Mouse (Mus musculus): ENCODE results near the gene Psme2. TPM values are rescaled to one million over a fixed set of nuclear protein-coding genes. Genes with fewer than 3 reads are reported as not detected.

Gene Psme2
- polyA plus RNA-seq, 1 experiment: 104 TPM

GRCm38 (mm10) chr14:55575711-55576110 lies 15.2 kb downstream of the Psme2 start:
- Histone ChIP-seq H3K27me3 (ENCODE audit: control insufficient read depth, insufficient read depth, low read length) (no peaks in the 10 kb centered on the region), H3K4me1 (replicated peaks; ENCODE audit: control insufficient read depth, insufficient read depth, low read length) (peaks cover 16% of the 10 kb centered on the region; the same call in 1 of the 2 replicates), H3K4me3 (ENCODE audit: control insufficient read depth, insufficient read depth, low read length) (no peak overlapping the region), H3K27ac (ENCODE audit: control insufficient read depth, insufficient read depth, low read length) (no peak overlapping the region), H3K36me3 (ENCODE audit: control insufficient read depth, insufficient read depth, low read length) (peaks cover 5% of the 10 kb centered on the region; the same call in 1 of the 2 replicates)
- DNase-seq: no peak
- WGBS: 83% methylated on average over 13 of the region's 13 CpGs
- TF ChIP-seq CTCF (IDR thresholded peaks at IDR 0.05; ENCODE audit: borderline replicate concordance, control insufficient read depth, extremely low read depth, insufficient read depth, low read length, poor library complexity) (no peak), POLR2A (IDR thresholded peaks at IDR 0.05; ENCODE audit: control insufficient read depth, extremely low read depth, insufficient read depth, low read length, poor library complexity) (no peak)

- no peak for TF ChIP-seq CTCF (IDR thresholded peaks at IDR 0.05; ENCODE audit: borderline replicate concordance, control insufficient read depth, extremely low read depth, insufficient read depth, low read length, poor library complexity)
- Histone ChIP-seq H3K4me1 (replicated peaks; ENCODE audit: control insufficient read depth, insufficient read depth, low read length) (peaks cover 16% of the 10 kb centered on the region; the same call in 1 of the 2 replicates), H3K4me3 (ENCODE audit: control insufficient read depth, insufficient read depth, low read length) (no peak within 1 kb of the TSS)
Measured at GRCm38 (mm10) chr14:55575302-55575701, 15.6 kb downstream of the Psme2 start, which contains the start of gene Fitm1. Gene Fitm1, plus strand, starts transcription at chr14:55575617.

GRCm38 (mm10) chr14:55571760-55572159 lies 19.2 kb downstream of the Psme2 start:
- TF ChIP-seq POLR2A (IDR thresholded peaks at IDR 0.05; ENCODE audit: control insufficient read depth, extremely low read depth, insufficient read depth, low read length, poor library complexity) (no peak), CTCF (IDR thresholded peaks at IDR 0.05; ENCODE audit: borderline replicate concordance, control insufficient read depth, extremely low read depth, insufficient read depth, low read length, poor library complexity) (no peak)
- Histone ChIP-seq H3K4me1 (replicated peaks; ENCODE audit: control insufficient read depth, insufficient read depth, low read length) (peaks cover 6% of the 10 kb centered on the region; the same call in 1 of the 2 replicates), H3K27ac (ENCODE audit: control insufficient read depth, insufficient read depth, low read length) (no peak overlapping the region), H3K27me3 (ENCODE audit: control insufficient read depth, insufficient read depth, low read length) (no peaks in the 10 kb centered on the region), H3K36me3 (ENCODE audit: control insufficient read depth, insufficient read depth, low read length) (peaks cover 15% of the 10 kb centered on the region), H3K4me3 (ENCODE audit: control insufficient read depth, insufficient read depth, low read length) (no peak overlapping the region)
- DNase-seq: no peak

More at GRCm38 (mm10) chr14:55575302-55575701, 15.6 kb downstream of the Psme2 start, which contains the start of gene Fitm1:
- DNase-seq: no peak
- Histone ChIP-seq H3K36me3 (ENCODE audit: control insufficient read depth, insufficient read depth, low read length) (peaks cover 1% of the 10 kb centered on the region; the same call in 1 of the 2 replicates), H3K27me3 (ENCODE audit: control insufficient read depth, insufficient read depth, low read length) (no peaks in the 10 kb centered on the region), H3K27ac (ENCODE audit: control insufficient read depth, insufficient read depth, low read length) (no peak within 1 kb of the TSS)
- WGBS: 87% methylated on average over 8 of the region's 8 CpGs

GRCm38 (mm10) chr14:55570588-55570987 lies 20.3 kb downstream of the Psme2 start:
- Histone ChIP-seq H3K4me1 (replicated peaks; ENCODE audit: control insufficient read depth, insufficient read depth, low read length) (no peaks in the 10 kb centered on the region), H3K36me3 (ENCODE audit: control insufficient read depth, insufficient read depth, low read length) (peaks cover 21% of the 10 kb centered on the region), H3K27me3 (ENCODE audit: control insufficient read depth, insufficient read depth, low read length) (no peaks in the 10 kb centered on the region), H3K27ac (ENCODE audit: control insufficient read depth, insufficient read depth, low read length) (no peak overlapping the region), H3K4me3 (ENCODE audit: control insufficient read depth, insufficient read depth, low read length) (no peak overlapping the region)
- no peak for TF ChIP-seq POLR2A (IDR thresholded peaks at IDR 0.05; ENCODE audit: control insufficient read depth, extremely low read depth, insufficient read depth, low read length, poor library complexity)
- TF ChIP-seq CTCF (IDR thresholded peaks at IDR 0.05; ENCODE audit: borderline replicate concordance, control insufficient read depth, extremely low read depth, insufficient read depth, low read length, poor library complexity): no peak
- 96% methylated on average over 2 of the region's 2 CpGs for WGBS
- DNase-seq: no peak

GRCm38 (mm10) chr14:55567496-55567895 lies 23.4 kb downstream of the Psme2 start:
- no peaks in the 10 kb centered on the region for H3K27me3 ChIP-seq (ENCODE audit: control insufficient read depth, insufficient read depth, low read length)
- 97% methylated on average over 3 of the region's 3 CpGs for WGBS
- no peak overlapping the region for H3K27ac ChIP-seq (ENCODE audit: control insufficient read depth, insufficient read depth, low read length)
- TF ChIP-seq POLR2A (IDR thresholded peaks at IDR 0.05; ENCODE audit: control insufficient read depth, extremely low read depth, insufficient read depth, low read length, poor library complexity) (no peak), CTCF (IDR thresholded peaks at IDR 0.05; ENCODE audit: borderline replicate concordance, control insufficient read depth, extremely low read depth, insufficient read depth, low read length, poor library complexity) (no peak)
- no peaks in the 10 kb centered on the region for H3K4me1 ChIP-seq (replicated peaks; ENCODE audit: control insufficient read depth, insufficient read depth, low read length)
- no peak for DNase-seq
- H3K36me3 ChIP-seq (ENCODE audit: control insufficient read depth, insufficient read depth, low read length): peaks cover 29% of the 10 kb centered on the region
- no peak overlapping the region for H3K4me3 ChIP-seq (ENCODE audit: control insufficient read depth, insufficient read depth, low read length)

GRCm38 (mm10) chr14:55565748-55566147 lies 25.2 kb downstream of the Psme2 start:
- Histone ChIP-seq H3K27ac (ENCODE audit: control insufficient read depth, insufficient read depth, low read length) (no peak overlapping the region), H3K4me3 (ENCODE audit: control insufficient read depth, insufficient read depth, low read length) (no peak overlapping the region), H3K36me3 (ENCODE audit: control insufficient read depth, insufficient read depth, low read length) (peaks cover 29% of the 10 kb centered on the region), H3K4me1 (replicated peaks; ENCODE audit: control insufficient read depth, insufficient read depth, low read length) (peaks cover 8% of the 10 kb centered on the region), H3K27me3 (ENCODE audit: control insufficient read depth, insufficient read depth, low read length) (no peaks in the 10 kb centered on the region)
- TF ChIP-seq CTCF (IDR thresholded peaks at IDR 0.05; ENCODE audit: borderline replicate concordance, control insufficient read depth, extremely low read depth, insufficient read depth, low read length, poor library complexity) (no peak), POLR2A (IDR thresholded peaks at IDR 0.05; ENCODE audit: control insufficient read depth, extremely low read depth, insufficient read depth, low read length, poor library complexity) (no peak)
- DNase-seq: no peak
- WGBS: 95% methylated on average over 3 of the region's 3 CpGs

GRCm38 (mm10) chr14:55563249-55563648 lies 27.7 kb downstream of the Psme2 start:
- H3K27ac ChIP-seq (ENCODE audit: control insufficient read depth, insufficient read depth, low read length): no peak overlapping the region
- 93% methylated on average over 11 of the region's 11 CpGs for WGBS
- H3K27me3 ChIP-seq (ENCODE audit: control insufficient read depth, insufficient read depth, low read length): no peaks in the 10 kb centered on the region
- no peak for TF ChIP-seq CTCF (IDR thresholded peaks at IDR 0.05; ENCODE audit: borderline replicate concordance, control insufficient read depth, extremely low read depth, insufficient read depth, low read length, poor library complexity)
- TF ChIP-seq POLR2A (IDR thresholded peaks at IDR 0.05; ENCODE audit: control insufficient read depth, extremely low read depth, insufficient read depth, low read length, poor library complexity): no peak
- H3K36me3 ChIP-seq (ENCODE audit: control insufficient read depth, insufficient read depth, low read length): peaks cover 25% of the 10 kb centered on the region
- H3K4me1 ChIP-seq (replicated peaks; ENCODE audit: control insufficient read depth, insufficient read depth, low read length): peaks cover 8% of the 10 kb centered on the region
- H3K4me3 ChIP-seq (ENCODE audit: control insufficient read depth, insufficient read depth, low read length): no peak overlapping the region
- DNase-seq: no peak
